Mouse (Mus musculus) embryonic facial prominence, embryonic 14.5 days (tissue): ENCODE measurements at regions not wholly inside any gene's neighbourhood (a gene's known extent, or its start where the extent isn't known, plus 50 kb on each side); places are given as distances from the start of the nearest gene placed in this dataset.

Source experiments
- ATAC-seq: fragments of 200-750 bp; cut with Nextera tagmentation; 2 replicates; pipeline ENCODE4 v1.8.0; 2017; ENCODE audit warnings: low read depth, moderate number of reproducible peaks, moderate TSS enrichment
- DNase-seq: peaks from one replicate; pipeline ENCODE4 v3.0.0-alpha.2; 2015; ENCODE audit warnings: low spot score
- H3K27ac ChIP-seq: fragments of 300-500 bp; sonication (generic); replicated peaks from 2 replicates; pipeline ENCODE4 v1.5.1; 2014; ENCODE audit warnings: low read depth, mild to moderate bottlenecking, low read length, moderate library complexity
- H3K27me3 ChIP-seq: fragments of 300-500 bp; sonication (generic); replicated peaks from 2 replicates; pipeline ENCODE4 v1.6.1; 2014; ENCODE audit warnings: low read length; ENCODE audit not compliant: control insufficient read depth, insufficient read depth
- H3K36me3 ChIP-seq: fragments of 300-500 bp; sonication (generic); 2 replicates; pipeline ENCODE4 v1.6.1; 2014; ENCODE audit warnings: low read length, mixed read lengths; ENCODE audit not compliant: control insufficient read depth, insufficient read depth
- H3K4me1 ChIP-seq: fragments of 300-500 bp; sonication (generic); 2 replicates; pipeline ENCODE4 v1.6.1; 2014; ENCODE audit warnings: antibody characterized with exemption, low read length; ENCODE audit not compliant: control insufficient read depth, insufficient read depth
- H3K4me2 ChIP-seq: fragments of 300-500 bp; sonication (generic); 2 replicates; pipeline ENCODE4 v1.6.1; 2014; ENCODE audit warnings: low read depth, mild to moderate bottlenecking, low read length, moderate library complexity, mixed read lengths
- H3K4me3 ChIP-seq: fragments of 300-500 bp; sonication (generic); 2 replicates; pipeline ENCODE4 v1.5.1; 2014; ENCODE audit warnings: low read depth, mild to moderate bottlenecking, low read length
- H3K9ac ChIP-seq: fragments of 300-500 bp; sonication (generic); 2 replicates; pipeline ENCODE4 v1.6.1; 2014; ENCODE audit warnings: low read depth, mild to moderate bottlenecking, low read length, moderate library complexity, mixed read lengths
- H3K9me3 ChIP-seq: fragments of 300-500 bp; sonication (generic); 2 replicates; pipeline ENCODE4 v1.6.1; 2016; ENCODE audit warnings: low read length; ENCODE audit not compliant: control insufficient read depth
- WGBS: fragments of 180-500 bp; shearing (Covaris S2); extraction: QIAGEN DNeasy Blood & Tissue Kit; methylation state at CpG from one replicate; pipeline ENCODE4 v1.1.7; 2014; 5-methylcytosine and 5-hydroxymethylcytosine counted together

DNA sequence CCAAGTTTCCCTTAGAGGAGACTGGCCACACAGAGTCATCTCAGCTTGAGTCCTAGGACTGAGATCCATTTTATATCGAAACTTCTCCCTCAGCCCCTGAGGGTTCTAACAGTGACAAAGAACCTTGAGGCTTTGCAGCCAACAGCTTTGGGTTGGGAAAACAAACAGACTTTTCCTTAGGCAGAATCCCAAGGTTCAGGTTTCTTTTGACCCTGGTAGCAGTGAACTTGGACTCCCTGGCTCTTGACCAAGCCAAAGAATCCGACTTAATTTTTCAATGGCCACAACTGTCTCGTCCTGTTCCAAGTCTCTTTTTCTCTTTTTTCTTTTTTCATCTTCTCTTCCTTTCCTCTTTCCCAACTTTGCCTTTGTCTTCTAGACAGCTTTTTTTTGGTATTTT, 60.9 kb upstream of the Serpine2 start:
- DNase-seq, result no peak
- Histone ChIP-seq H3K9me3 (no peaks in the 10 kb centered on the region), H3K27ac (no peak overlapping the region), H3K9ac (no peak overlapping the region), H3K4me1 (no peaks in the 10 kb centered on the region; the same call in 1 of the 2 replicates), H3K4me3 (no peak overlapping the region), H3K27me3 (no peaks in the 10 kb centered on the region), H3K36me3 (no peaks in the 10 kb centered on the region), H3K4me2 (no peak overlapping the region)
- WGBS, result 67% methylated on average over 3 of the region's 3 CpGs
- ATAC-seq, result no peak

DNA sequence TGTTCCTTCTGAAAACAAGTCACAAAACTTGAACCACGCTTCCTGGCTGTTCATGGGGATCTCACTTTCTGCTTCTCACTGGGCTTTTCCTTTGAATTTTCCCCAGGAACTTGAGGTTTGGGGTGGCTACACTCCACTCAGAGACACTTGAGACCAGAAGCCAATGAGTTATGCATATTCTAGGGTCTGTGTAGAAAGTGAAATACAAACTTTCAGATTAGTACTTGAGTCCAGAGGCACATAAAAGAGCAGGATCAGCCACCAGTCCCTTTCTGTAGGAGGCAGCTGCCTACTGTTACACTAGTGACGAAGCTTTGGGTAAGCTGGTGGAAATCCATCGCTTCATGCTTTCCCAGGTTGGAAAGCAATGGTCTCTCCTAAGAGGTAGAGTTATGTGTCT, 60.4 kb upstream of the Serpine2 start:
- H3K9me3 ChIP-seq, result no peaks in the 10 kb centered on the region
- WGBS, result 85% methylated on average over 3 of the region's 3 CpGs
- ATAC-seq, result no peak

DNA sequence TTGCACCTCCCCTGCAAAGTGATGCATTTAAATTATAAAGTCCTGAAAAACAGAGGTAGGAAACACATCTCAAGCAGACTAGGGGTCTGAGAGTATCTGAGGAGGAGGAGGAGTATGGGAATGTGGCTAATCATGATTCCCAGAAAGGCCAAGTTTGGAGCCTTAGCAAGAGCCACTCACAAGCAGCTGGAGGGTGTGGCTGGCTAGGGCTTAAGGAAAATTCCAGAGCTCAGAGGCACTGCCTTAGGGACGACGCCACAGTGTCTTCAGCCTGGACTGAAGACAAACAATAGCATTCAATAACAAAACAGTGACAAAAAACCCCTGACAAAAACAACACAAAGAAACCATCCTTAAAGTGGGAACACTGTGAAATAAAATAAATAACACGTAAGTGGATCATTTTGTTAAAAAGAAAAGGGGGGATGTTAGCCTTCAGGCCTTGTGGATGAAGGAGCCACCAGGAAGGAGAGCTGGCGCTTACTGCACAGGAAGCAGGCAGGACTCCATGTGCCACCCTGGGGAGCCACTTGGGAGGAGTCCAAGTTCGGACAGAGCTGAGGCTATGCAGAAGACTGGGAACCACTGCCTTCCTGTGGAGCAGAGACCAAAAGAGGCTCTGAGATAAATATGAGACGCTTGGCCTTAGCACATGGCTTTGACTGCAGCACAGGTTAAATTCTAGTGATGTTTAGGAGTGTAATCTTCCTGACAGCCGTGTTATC, 56.6 kb upstream of the Serpine2 start:
- H3K27me3 ChIP-seq, result no peaks in the 10 kb centered on the region
- H3K4me3 ChIP-seq, result no peak overlapping the region
- ATAC-seq (no peak), DNase-seq (peak; percentile 24)
- WGBS, result 57% methylated on average over 7 of the region's 7 CpGs
- no peak overlapping the region for H3K4me2 ChIP-seq
- no peaks in the 10 kb centered on the region; the same call in 1 of the 2 replicates for H3K4me1 ChIP-seq
- H3K9me3 ChIP-seq, result no peaks in the 10 kb centered on the region
- H3K27ac ChIP-seq, result no peak overlapping the region
- H3K9ac ChIP-seq, result no peak overlapping the region
- no peaks in the 10 kb centered on the region for H3K36me3 ChIP-seq

More for the DNA sequence above, 60.4 kb upstream of the Serpine2 start:
- Histone ChIP-seq H3K4me2 (no peak overlapping the region), H3K27me3 (no peaks in the 10 kb centered on the region), H3K4me3 (no peak overlapping the region), H3K4me1 (no peaks in the 10 kb centered on the region; the same call in 1 of the 2 replicates), H3K36me3 (no peaks in the 10 kb centered on the region), H3K27ac (no peak overlapping the region), H3K9ac (no peak overlapping the region)
- DNase-seq, result no peak
